Mouse (Mus musculus) liver, postnatal 0 days (tissue): ENCODE measurements at regions not wholly inside any gene's neighbourhood (a gene's known extent, or its start where the extent isn't known, plus 50 kb on each side); places are given as distances from the start of the nearest gene placed in this dataset.

Source experiments
- ATAC-seq: fragments of 200-750 bp; cut with Nextera tagmentation; 2 replicates; pipeline ENCODE4 v1.8.0; 2017; ENCODE audit warnings: mild to moderate bottlenecking, moderate library complexity
- DNase-seq: peaks from one replicate; pipeline ENCODE4 v3.0.0-alpha.2; 2016
- H3K27ac ChIP-seq: fragments of 300-500 bp; sonication (generic); 2 replicates; pipeline ENCODE4 v1.5.1; 2014; ENCODE audit warnings: antibody characterized with exemption, moderate library complexity, mild to moderate bottlenecking, low read depth
- H3K27me3 ChIP-seq: fragments of 300-500 bp; sonication (generic); 2 replicates; pipeline ENCODE4 v1.6.1; 2014; ENCODE audit warnings: low read length, control low read depth, mixed read lengths; ENCODE audit not compliant: insufficient read depth
- H3K36me3 ChIP-seq: fragments of 300-500 bp; sonication (generic); replicated peaks from 2 replicates; pipeline ENCODE4 v1.6.1; 2014; ENCODE audit warnings: mild to moderate bottlenecking, control low read depth, low read length, moderate library complexity, mixed read lengths; ENCODE audit not compliant: insufficient read depth
- H3K4me1 ChIP-seq: fragments of 300-500 bp; sonication (generic); 2 replicates; pipeline ENCODE4 v1.6.1; 2014; ENCODE audit warnings: antibody characterized with exemption, mild to moderate bottlenecking, control low read depth; ENCODE audit not compliant: insufficient read depth
- H3K4me2 ChIP-seq: fragments of 300-500 bp; sonication (generic); 2 replicates; pipeline ENCODE4 v1.6.1; 2014; ENCODE audit warnings: low read depth, mild to moderate bottlenecking, low read length, moderate library complexity, mixed read lengths
- H3K4me3 ChIP-seq: fragments of 300-500 bp; sonication (generic); 2 replicates; pipeline ENCODE4 v1.5.1; 2014; ENCODE audit warnings: low read depth, low read length
- H3K9ac ChIP-seq: fragments of 300-500 bp; sonication (generic); replicated peaks from 2 replicates; pipeline ENCODE4 v1.6.1; 2014; ENCODE audit warnings: mild to moderate bottlenecking, moderate library complexity
- H3K9me3 ChIP-seq: fragments of 300-500 bp; sonication (generic); 2 replicates; pipeline ENCODE4 v1.6.1; 2016; ENCODE audit warnings: mild to moderate bottlenecking, control low read depth, low read length, mixed read lengths
- CTCF ChIP-seq: sonication (generic); IDR thresholded peaks from 2 replicates; pipeline ENCODE4 v1.5.1; 2016; ENCODE audit warnings: antibody characterized with exemption, low read depth
- EP300 ChIP-seq: IDR thresholded peaks from 2 replicates; pipeline ENCODE4 v1.6.1; 2016; ENCODE audit warnings: antibody characterized with exemption, low read depth, mild to moderate bottlenecking
- WGBS: fragments of 180-500 bp; shearing (Covaris S2); extraction: QIAGEN DNeasy Blood & Tissue Kit; methylation state at CpG from one replicate; pipeline ENCODE4 v1.1.7; 2014; ENCODE audit not compliant: insufficient replicate concordance; 5-methylcytosine and 5-hydroxymethylcytosine counted together

DNA sequence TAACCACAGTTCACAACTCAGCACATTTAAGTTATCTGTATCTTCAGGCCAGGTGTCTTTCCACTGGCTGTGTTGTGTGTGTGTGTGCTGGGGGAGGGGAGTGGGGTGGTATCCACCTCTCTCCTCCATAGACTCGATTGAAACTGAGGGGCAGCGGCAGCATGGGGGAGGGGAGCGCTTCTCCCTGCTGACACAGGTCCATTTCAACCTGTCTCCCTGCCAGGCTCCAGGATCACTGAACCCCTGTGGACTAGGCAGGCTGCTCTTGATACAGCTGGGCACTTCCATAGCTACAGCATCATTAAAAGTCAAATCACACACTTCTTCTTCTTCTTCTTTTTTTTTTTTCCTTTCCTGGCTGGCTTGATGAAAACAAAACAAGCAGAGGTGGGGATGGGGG is 338.0 kb downstream of the Igsf11 start:
- Histone ChIP-seq H3K9ac (no peak overlapping the region), H3K36me3 (no peaks in the 10 kb centered on the region), H3K27me3 (no peaks in the 10 kb centered on the region), H3K27ac (no peak overlapping the region), H3K4me3 (no peak overlapping the region), H3K4me1 (no peaks in the 10 kb centered on the region), H3K4me2 (no peak overlapping the region), H3K9me3 (no peaks in the 10 kb centered on the region)
- no peak for ATAC-seq
- DNase-seq = no peak
- WGBS = 34% methylated on average over 3 of the region's 3 CpGs
- TF ChIP-seq EP300 (no peak), CTCF (no peak)

DNA sequence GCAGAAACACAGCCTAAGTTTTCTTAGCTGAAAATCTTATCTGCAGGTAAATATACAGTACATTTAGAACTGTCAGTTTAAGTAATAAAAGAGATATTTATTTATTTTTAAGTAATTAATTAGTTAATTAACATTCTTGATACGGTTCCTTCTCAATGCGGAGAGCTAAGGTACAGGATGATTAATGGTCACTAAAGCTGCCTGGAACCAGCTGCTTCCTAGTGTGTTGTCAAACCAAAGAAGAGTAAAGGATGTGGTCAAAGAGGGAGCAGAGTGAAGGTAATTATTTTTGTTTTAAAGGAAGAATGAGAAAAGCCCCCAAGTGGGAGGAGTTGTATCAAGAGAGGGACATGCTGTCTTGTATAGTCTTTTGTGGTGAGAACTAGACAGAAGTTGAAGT is 341.8 kb downstream of the Igsf11 start:
- Histone ChIP-seq H3K4me1 (no peaks in the 10 kb centered on the region), H3K4me3 (no peak overlapping the region), H3K4me2 (no peak overlapping the region), H3K9ac (no peak overlapping the region), H3K9me3 (no peaks in the 10 kb centered on the region), H3K27me3 (no peaks in the 10 kb centered on the region), H3K36me3 (no peaks in the 10 kb centered on the region), H3K27ac (no peak overlapping the region)
- DNase-seq (no peak), ATAC-seq (no peak)
- WGBS = 37% methylated on average over 2 of the region's 2 CpGs
- TF ChIP-seq EP300 (no peak), CTCF (no peak)

DNA sequence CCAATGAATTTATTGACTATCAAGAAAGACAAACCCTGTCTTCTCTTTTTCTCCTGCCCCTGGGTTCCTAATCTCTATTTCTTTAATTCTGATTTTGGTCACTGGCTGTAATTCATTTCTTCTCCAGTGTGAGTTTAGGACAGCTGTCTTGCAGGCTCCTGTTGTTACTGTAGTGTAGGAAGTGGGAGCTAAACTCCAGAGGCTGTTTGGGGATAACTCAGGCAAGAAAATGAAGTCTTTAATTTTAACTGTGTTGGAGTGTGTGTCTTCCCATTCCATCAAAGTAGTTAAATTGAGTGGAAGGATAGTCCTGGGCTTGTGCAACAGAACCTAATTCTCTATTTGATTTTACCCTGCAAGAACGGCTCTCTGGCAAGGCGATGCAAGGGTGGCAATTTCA is 381.0 kb downstream of the Igsf11 start:
- Histone ChIP-seq H3K4me2 (no peak overlapping the region), H3K9me3 (no peaks in the 10 kb centered on the region), H3K4me3 (no peak overlapping the region), H3K36me3 (no peaks in the 10 kb centered on the region), H3K9ac (no peak overlapping the region), H3K27me3 (no peaks in the 10 kb centered on the region), H3K4me1 (no peaks in the 10 kb centered on the region), H3K27ac (no peak overlapping the region)
- WGBS = 69% methylated on average over 2 of the region's 2 CpGs
- DNase-seq = no peak
- ATAC-seq = no peak
- TF ChIP-seq EP300 (no peak), CTCF (no peak)

DNA sequence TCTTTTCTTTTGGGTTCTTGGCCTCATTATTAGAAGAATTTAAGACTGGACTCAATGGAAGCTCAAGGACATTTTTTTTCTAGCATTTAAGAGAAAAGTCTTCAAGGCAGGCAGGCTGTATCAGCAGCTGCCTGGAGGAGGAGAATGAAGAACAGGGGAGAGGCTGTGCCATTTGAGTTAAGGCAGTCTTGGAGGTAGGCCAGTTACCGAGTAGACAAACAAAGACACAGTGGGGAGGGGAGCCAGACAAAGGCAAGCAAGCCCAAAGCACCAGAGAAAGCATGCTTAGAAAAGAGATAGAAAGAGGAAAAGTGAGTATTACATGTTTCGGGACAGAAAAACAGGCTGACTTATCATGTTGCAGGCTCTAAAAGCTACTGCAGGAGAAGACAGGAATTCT is 392.0 kb downstream of the Igsf11 start:
- DNase-seq = no peak
- Histone ChIP-seq H3K9me3 (no peaks in the 10 kb centered on the region), H3K36me3 (no peaks in the 10 kb centered on the region), H3K4me2 (no peak overlapping the region), H3K9ac (no peak overlapping the region), H3K27me3 (no peaks in the 10 kb centered on the region), H3K4me1 (no peaks in the 10 kb centered on the region), H3K4me3 (no peak overlapping the region), H3K27ac (no peak overlapping the region)
- ATAC-seq = no peak
- WGBS = 62% methylated on average over 2 of the region's 2 CpGs
- TF ChIP-seq CTCF (no peak), EP300 (no peak)

DNA sequence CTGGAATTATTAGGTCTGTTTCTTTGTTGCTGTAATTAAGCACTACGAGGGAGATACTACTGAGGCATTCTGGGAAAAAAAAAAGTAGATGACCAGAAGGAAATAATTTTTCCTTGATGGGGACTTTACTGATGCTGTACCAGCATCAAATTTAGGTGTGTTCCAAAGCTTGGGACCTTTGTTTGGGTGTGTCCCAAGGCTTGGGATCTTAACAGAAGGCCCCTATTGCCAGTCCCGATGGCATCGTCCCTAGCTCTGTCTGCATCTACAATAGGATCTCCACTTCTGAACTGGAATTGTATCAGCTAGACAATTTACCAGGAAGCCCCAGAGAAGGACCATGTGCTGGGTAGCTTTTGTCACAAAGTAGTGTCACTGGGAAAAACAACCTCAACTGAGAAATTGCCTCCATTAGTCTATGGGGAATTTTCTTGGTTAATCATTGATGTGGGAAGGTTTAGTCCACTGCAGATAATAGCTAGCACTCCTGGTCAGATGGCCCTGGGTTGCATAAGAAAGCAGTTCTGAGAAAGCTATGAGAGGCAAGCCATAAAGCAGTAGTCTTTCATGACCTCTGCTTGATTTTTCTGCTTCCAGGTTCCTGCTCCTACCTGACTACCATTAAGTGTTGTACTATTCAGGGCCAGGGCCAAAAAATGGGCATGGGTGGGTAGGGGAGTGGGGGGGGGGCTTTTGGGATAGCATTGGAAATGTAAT is 392.7 kb downstream of the Igsf11 start:
- DNase-seq (no peak), ATAC-seq (no peak)
- no peaks in the 10 kb centered on the region for H3K4me1 ChIP-seq
- WGBS = 87% methylated on average over 3 of the region's 3 CpGs
- no peak overlapping the region for H3K4me3 ChIP-seq
- H3K9me3 ChIP-seq = no peaks in the 10 kb centered on the region
- H3K4me2 ChIP-seq = no peak overlapping the region
- H3K27me3 ChIP-seq = no peaks in the 10 kb centered on the region
- no peak overlapping the region for H3K9ac ChIP-seq
- no peak overlapping the region for H3K27ac ChIP-seq
- no peaks in the 10 kb centered on the region for H3K36me3 ChIP-seq
- TF ChIP-seq CTCF = no peak
- no peak for TF ChIP-seq EP300

DNA sequence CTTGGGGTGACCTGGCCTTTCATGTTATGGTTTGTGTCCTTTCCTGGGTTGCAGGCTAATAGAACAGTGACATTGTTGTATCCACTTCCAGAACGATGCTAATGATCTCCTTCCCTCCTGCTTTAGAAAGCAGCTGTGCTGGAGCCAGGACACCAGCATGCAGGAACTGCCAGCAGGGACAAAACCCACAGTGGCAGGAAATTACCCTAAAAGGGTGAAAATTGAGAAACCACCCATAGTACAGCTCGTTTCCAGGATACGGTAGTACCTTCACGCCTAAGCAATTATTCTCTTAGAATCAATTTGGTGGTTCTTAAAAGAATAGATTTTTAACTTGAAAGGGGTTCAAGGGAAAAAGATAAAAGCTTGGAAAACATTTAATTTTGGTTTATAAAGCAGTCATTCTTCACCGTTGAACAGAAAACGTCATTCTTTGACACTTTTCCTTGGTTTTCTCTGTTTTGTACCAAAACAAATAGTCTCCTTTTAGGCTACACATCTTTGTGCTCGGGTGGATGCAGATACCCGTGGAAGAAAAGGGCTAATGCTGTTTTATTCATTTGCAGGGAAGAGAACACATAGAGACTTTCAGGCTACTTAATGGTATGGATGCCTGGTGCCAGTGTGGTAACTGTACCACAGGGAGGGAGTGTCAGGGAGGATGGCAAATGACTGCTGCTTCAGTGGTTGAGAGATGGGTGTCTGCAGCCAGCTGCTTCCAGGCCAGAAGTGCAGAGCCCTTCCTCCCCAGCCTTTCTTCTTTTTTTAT is 394.5 kb downstream of the Igsf11 start:
- Histone ChIP-seq H3K4me2 (no peak overlapping the region), H3K4me1 (no peaks in the 10 kb centered on the region), H3K9ac (no peak overlapping the region), H3K9me3 (no peaks in the 10 kb centered on the region), H3K27ac (no peak overlapping the region), H3K27me3 (no peaks in the 10 kb centered on the region), H3K36me3 (no peaks in the 10 kb centered on the region), H3K4me3 (no peak overlapping the region)
- DNase-seq (no peak), ATAC-seq (no peak)
- WGBS = 69% methylated on average over 8 of the region's 8 CpGs
- TF ChIP-seq CTCF (no peak), EP300 (no peak)
